Mouse (Mus musculus) kidney, postnatal 0 days (tissue): ENCODE data around the gene Sobp. TPM values are rescaled to one million over a fixed set of nuclear protein-coding genes. Genes with fewer than 3 reads are reported as not detected.

Experiments used
- ATAC-seq: fragments of 200-750 bp; cut with Nextera tagmentation; replicated peaks from 2 replicates; pipeline ENCODE4 v1.8.0; 2017; ENCODE audit warnings: low read depth, moderate number of reproducible peaks, moderate TSS enrichment, moderate library complexity; ENCODE audit not compliant: low FRiP score
- DNase-seq: peaks from one replicate; pipeline ENCODE4 v3.0.0-alpha.2; 2016; ENCODE audit warnings: low spot score
- H3K27ac ChIP-seq: fragments of 300-500 bp; sonication (generic); 2 replicates; pipeline ENCODE4 v1.5.1; 2014; ENCODE audit warnings: mild to moderate bottlenecking
- H3K27me3 ChIP-seq: fragments of 300-500 bp; sonication (generic); 2 replicates; pipeline ENCODE4 v1.6.1; 2014; ENCODE audit warnings: low read length, mixed read lengths; ENCODE audit not compliant: insufficient read depth
- H3K36me3 ChIP-seq: fragments of 300-500 bp; sonication (generic); 2 replicates; pipeline ENCODE4 v1.6.1; 2014; ENCODE audit warnings: low read length, mixed read lengths; ENCODE audit not compliant: insufficient read depth
- H3K4me1 ChIP-seq: fragments of 300-500 bp; sonication (generic); replicated peaks from 2 replicates; pipeline ENCODE4 v1.6.1; 2014; ENCODE audit warnings: antibody characterized with exemption, low read length, mixed read lengths; ENCODE audit not compliant: insufficient read depth
- H3K4me2 ChIP-seq: fragments of 300-500 bp; sonication (generic); 2 replicates; pipeline ENCODE4 v1.6.1; 2014; ENCODE audit warnings: mild to moderate bottlenecking, low read length, moderate library complexity, mixed read lengths
- H3K4me3 ChIP-seq: fragments of 300-500 bp; sonication (generic); replicated peaks from 2 replicates; pipeline ENCODE4 v1.5.1; 2014; ENCODE audit warnings: low read depth, low read length
- H3K9ac ChIP-seq: fragments of 300-500 bp; sonication (generic); 2 replicates; pipeline ENCODE4 v1.6.1; 2014; ENCODE audit warnings: low read depth, low read length
- H3K9me3 ChIP-seq: fragments of 300-500 bp; sonication (generic); replicated peaks from 2 replicates; pipeline ENCODE4 v1.6.1; 2016; ENCODE audit warnings: low read length, inconsistent platforms, mixed read lengths
- CTCF ChIP-seq: IDR thresholded peaks from 2 replicates; pipeline ENCODE4 v1.5.1; 2016; ENCODE audit warnings: antibody characterized with exemption, low read depth, mild to moderate bottlenecking, moderate library complexity
- WGBS: fragments of 180-500 bp; shearing (Covaris S2); extraction: QIAGEN DNeasy Blood & Tissue Kit; methylation state at CpG from one replicate; pipeline ENCODE4 v1.1.7; 2014; 5-methylcytosine and 5-hydroxymethylcytosine counted together
- polyA plus RNA-seq: library from polyadenylated mRNA; unstranded; fragments of >200 nt; fragmentation: Nextera tagmentation; extraction: Ambion mirVana; gene quantifications from 2 replicates; pipeline ENCODE4 v1.2.1, GENCODE M21; 2015

The Sobp gene
- polyA plus RNA-seq, 1 experiment from 2014 or later = 1.2 TPM

DNA sequence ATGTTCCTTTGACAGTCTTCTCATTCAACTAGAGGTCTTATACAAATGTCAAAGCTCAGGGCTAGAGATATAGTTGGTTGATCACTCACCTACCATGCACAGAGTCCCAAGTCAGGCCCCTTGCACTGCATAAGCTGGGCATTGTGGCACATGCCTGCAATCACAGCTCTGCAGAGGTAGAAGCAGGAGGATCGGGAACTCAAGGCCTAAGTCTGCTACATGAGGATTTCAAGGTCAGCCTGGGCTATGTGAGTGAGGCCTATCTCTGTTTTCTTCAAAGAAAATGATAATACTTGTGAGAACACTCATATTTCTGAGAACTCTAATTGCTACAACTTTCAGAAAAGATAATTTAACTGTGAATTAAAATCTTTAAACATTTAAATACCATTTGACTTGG, 8.2 kb downstream of the Sobp start:
- no peak overlapping the region for H3K4me3 ChIP-seq
- no peaks in the 10 kb centered on the region for H3K36me3 ChIP-seq
- H3K9ac ChIP-seq = no peak overlapping the region
- no peak overlapping the region for H3K4me2 ChIP-seq
- no peak overlapping the region for H3K27ac ChIP-seq
- 0 out of 2 replicates have a peak, but pooled peaks cover 8% of the 10 kb centered on the region for H3K27me3 ChIP-seq
- WGBS = 93% methylated on average over 1 of the region's 1 CpGs
- ATAC-seq (no peak), DNase-seq (no peak)
- no peaks in the 10 kb centered on the region for H3K4me1 ChIP-seq
- H3K9me3 ChIP-seq = no peaks in the 10 kb centered on the region
- no peak for TF ChIP-seq CTCF

DNA sequence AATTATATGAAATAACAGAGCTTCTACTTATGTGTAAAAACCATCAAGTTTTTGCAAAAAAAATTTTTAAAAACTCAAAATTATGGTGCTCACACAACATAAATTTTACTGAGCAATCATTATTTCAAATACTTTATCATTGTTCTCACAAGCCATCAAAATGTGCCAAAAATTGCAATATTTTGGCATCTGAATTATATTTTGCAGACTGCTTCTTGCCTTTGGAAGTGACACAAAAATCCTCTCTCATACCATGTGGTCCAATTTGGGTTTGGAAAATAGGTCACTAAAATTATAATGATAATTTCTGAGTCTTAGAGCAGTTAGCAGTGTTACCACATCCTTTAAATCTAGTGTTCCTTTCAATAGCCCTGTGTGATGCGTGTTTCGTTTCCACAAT, 9.9 kb downstream of the Sobp start:
- Histone ChIP-seq H3K4me2 (no peak overlapping the region), H3K4me1 (no peaks in the 10 kb centered on the region), H3K9ac (no peak overlapping the region), H3K9me3 (no peaks in the 10 kb centered on the region), H3K27ac (no peak overlapping the region), H3K27me3 (0 out of 2 replicates have a peak, but pooled peaks cover 2% of the 10 kb centered on the region), H3K4me3 (no peak overlapping the region), H3K36me3 (no peaks in the 10 kb centered on the region)
- DNase-seq = no peak
- no peak for ATAC-seq
- TF ChIP-seq CTCF = no peak
- WGBS = 97% methylated on average over 2 of the region's 2 CpGs

DNA sequence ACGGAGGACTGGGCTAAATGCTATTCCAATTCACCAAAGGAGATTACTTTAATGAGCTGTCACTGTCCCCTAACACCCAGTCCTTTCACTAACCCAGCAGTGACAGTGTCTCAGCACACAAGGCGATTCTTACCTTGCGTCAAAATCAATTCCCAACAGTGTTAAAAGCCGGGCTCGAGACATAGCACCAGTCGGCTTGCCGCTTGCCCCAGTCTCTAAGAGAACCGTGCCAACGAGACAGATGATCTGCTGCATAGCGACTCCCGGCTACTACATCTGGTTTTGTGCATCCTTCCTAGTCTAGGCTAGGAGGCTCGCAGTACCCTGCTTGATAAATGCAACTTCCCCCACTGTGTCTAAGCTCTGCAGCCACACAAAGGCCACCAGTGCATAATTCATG, 12.0 kb downstream of the Sobp start:
- H3K4me2 ChIP-seq = no peak overlapping the region
- H3K9me3 ChIP-seq = no peaks in the 10 kb centered on the region
- H3K36me3 ChIP-seq = no peaks in the 10 kb centered on the region
- ATAC-seq (no peak), DNase-seq (peak; percentile 46)
- WGBS = 30% methylated on average over 12 of the region's 12 CpGs
- no peak overlapping the region for H3K4me3 ChIP-seq
- no peaks in the 10 kb centered on the region for H3K4me1 ChIP-seq
- H3K27ac ChIP-seq = no peak overlapping the region
- no peak overlapping the region for H3K9ac ChIP-seq
- no peak for TF ChIP-seq CTCF
- H3K27me3 ChIP-seq = no peaks in the 10 kb centered on the region

DNA sequence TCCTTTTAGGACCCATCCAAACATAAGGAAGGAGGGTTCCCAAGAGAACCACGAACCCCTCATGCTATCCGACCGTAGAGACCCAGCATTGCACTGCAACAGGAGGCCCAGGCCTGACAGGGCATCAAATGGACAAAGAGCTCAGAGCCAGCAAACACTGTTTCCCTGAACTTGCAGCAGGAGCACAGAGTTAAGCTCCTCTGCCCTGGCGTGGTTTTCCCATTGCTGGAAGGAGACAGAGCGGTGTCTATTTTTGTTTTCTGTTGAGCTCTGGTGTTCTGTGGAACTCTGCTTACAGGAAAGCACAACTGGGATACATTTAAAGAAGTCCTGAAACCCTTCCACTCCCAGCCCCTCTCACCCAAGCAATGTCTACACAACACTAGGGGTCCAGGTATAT, 15.0 kb downstream of the Sobp start:
- no peak for ATAC-seq
- no peak overlapping the region for H3K4me2 ChIP-seq

DNA sequence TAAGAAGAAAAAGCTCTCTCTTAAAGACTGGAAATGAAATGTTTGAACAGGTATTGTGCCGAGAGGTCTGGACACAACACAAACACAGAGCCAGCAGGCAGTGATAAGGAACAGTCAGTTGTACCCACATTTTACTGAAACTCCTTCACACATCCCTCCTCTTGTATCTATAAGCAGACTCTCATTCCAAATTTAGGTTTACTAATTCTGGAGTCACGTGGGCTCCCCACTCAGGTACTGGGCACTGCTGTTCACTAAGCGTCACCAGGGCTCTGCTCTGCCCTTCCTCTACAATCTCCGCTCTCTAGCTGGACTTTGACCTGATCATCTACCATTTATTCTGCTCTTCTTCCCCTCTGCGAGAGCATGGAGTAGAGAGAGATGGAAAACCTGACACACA, 15.4 kb downstream of the Sobp start:
- Histone ChIP-seq H3K27me3 (no peaks in the 10 kb centered on the region), H3K4me3 (no peak overlapping the region), H3K4me2 (no peak overlapping the region), H3K9me3 (no peaks in the 10 kb centered on the region), H3K36me3 (no peaks in the 10 kb centered on the region), H3K4me1 (no peaks in the 10 kb centered on the region), H3K9ac (no peak overlapping the region), H3K27ac (no peak overlapping the region)
- TF ChIP-seq CTCF = no peak
- 77% methylated on average over 5 of the region's 5 CpGs for WGBS
- DNase-seq = no peak
- ATAC-seq = no peak

More for the DNA sequence above, 15.0 kb downstream of the Sobp start:
- no peak for DNase-seq
- Histone ChIP-seq H3K36me3 (no peaks in the 10 kb centered on the region), H3K4me3 (no peak overlapping the region), H3K9ac (no peak overlapping the region), H3K4me1 (no peaks in the 10 kb centered on the region), H3K27me3 (no peaks in the 10 kb centered on the region), H3K27ac (no peak overlapping the region), H3K9me3 (no peaks in the 10 kb centered on the region)
- WGBS = 77% methylated on average over 5 of the region's 5 CpGs
- no peak for TF ChIP-seq CTCF

DNA sequence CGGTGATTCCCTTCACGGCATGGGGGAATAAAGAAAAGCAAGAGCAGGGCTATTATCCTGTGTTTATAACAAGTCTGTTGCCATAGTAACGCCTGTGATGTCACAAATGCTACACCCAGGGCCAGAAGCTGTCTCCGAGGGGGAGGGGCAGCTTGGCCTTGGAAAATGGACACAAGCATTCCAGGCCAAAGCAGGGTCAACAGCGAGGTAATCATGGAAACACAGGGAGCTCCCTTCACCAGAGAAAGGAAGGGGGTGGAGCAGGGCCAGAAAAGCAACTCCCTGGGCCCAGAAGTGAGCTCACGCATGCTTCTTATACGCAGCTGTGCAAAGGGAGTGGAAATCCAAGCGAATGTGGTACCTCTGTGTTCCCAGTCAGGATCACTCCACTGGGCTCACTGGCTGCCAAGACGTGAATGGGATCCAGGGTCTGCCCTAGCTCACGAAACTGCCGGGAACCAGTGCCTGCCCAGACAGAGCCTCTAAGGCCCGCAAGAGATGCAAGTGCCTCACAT, 19.2 kb downstream of the Sobp start:
- H3K27me3 ChIP-seq = no peaks in the 10 kb centered on the region
- H3K9me3 ChIP-seq = no peaks in the 10 kb centered on the region
- peak overlapping the region; percentile 23; the same call in 1 of the 2 replicates for H3K4me2 ChIP-seq
- TF ChIP-seq CTCF = no peak
- H3K4me3 ChIP-seq = no peak overlapping the region
- DNase-seq (peak; percentile 84), ATAC-seq (peak; percentile 40; the same call in 1 of the 2 replicates)
- no peaks in the 10 kb centered on the region for H3K4me1 ChIP-seq
- no peak overlapping the region for H3K27ac ChIP-seq
- H3K36me3 ChIP-seq = no peaks in the 10 kb centered on the region
- WGBS = 23% methylated on average over 12 of the region's 12 CpGs
- 0 out of 2 replicates have a peak overlapping the region, but pooled peaks have one; percentile 13 for H3K9ac ChIP-seq

DNA sequence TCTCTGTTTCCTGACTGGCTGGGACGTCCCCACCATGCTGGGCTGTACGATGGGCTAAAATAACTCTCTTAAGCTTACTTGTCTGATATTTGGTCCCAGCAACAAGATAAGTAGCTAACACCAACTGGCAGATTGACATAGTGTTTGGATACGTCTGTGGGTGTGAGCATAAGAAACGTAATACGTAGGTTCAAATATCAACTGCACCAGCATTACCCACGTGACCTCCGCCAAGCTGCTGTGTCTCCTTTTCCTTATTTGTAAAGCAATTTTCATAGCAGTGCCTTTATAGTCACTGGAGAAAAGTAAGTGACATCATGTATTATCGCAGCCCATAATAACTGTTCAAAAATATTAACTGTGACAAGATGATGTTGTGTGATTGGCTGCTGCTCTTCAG, 21.7 kb downstream of the Sobp start:
- DNase-seq = peak; percentile 36
- 66% methylated on average over 8 of the region's 8 CpGs for WGBS
- H3K4me3 ChIP-seq = no peak overlapping the region

More for the DNA sequence above, 21.7 kb downstream of the Sobp start:
- Histone ChIP-seq H3K36me3 (no peaks in the 10 kb centered on the region), H3K4me1 (no peaks in the 10 kb centered on the region), H3K4me2 (no peak overlapping the region), H3K27me3 (no peaks in the 10 kb centered on the region), H3K9me3 (no peaks in the 10 kb centered on the region), H3K9ac (no peak overlapping the region), H3K27ac (no peak overlapping the region)
- ATAC-seq = no peak
- TF ChIP-seq CTCF = no peak
